In the genomic region with DNA sequence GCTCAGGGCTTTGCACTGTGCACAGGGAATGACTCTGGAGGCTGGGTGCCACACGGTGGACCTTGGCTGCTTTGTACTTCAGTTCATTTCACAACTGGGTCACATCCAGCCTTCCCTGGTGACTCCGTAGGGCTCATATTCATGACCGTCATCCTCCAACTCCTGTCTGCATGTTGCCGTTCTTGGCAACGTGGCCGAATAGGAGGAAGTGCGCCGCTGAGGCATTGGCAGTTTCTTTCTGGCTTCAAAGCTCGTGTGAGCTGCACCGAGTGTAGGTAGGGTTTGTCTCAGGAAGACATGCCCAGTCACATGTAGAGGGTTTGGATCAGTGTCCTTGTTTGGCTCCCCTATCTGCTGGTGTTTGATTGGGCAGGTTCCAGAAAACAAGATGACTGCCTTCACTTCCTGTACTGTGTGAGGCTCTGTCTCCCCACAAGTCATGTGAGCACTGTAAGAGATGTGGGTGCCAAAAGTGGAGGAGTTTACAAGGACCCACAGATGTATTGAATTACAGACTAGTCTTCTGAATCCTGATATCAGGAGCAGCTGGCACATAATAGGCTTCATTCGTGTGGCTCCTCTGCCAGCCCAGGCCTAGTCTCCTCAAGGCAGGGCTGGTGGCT, we compare ENCODE assay signal across 9 mouse cellular contexts.
DNase-seq lines count a peak whose midpoint lies in the region; ATAC-seq and TF ChIP-seq lines count a peak whose summit lies in the region.
"Had no signal": no experiment of that assay in that cellular context is flagged by ENCODE, and none has a peak within 500 bp of the region (broad histone marks: within the 10 kb centered on the region; RNA-seq: fewer than 3 reads in every experiment).

No protein-coding gene starts in this region.

- peaks cover 32% of the 10 kb centered on the region for H3K4me1 ChIP-seq in kidney, adult 2 months (ENCODE audit: control insufficient read depth, insufficient read depth, low read length)
- peaks cover 17% of the 10 kb centered on the region for H3K4me1 ChIP-seq in kidney, embryonic 14.5 days (ENCODE audit: control insufficient read depth, insufficient read depth, low read length)

- TF ChIP-seq POLR2A in kidney, adult 2 months (IDR thresholded peaks at IDR 0.05; ENCODE audit: low read depth, low read length), result no peak

- no peak for ATAC-seq in kidney, embryonic 14.5 days (ENCODE audit: low FRiP score, low TSS enrichment)

- no peak; the same call in 1 of the 2 replicates for TF ChIP-seq CTCF in kidney, adult 2 months (conservative IDR thresholded peaks at IDR 0.05; ENCODE audit: insufficient read depth, insufficient read length, low read depth, low read length)

- no peaks in the 10 kb centered on the region for H3K27me3 ChIP-seq in kidney, adult 2 months (replicated peaks; ENCODE audit: control insufficient read depth, insufficient read depth, low read length)
- H3K27me3 ChIP-seq in kidney, embryonic 14.5 days (ENCODE audit: control insufficient read depth, insufficient read depth, low read length), result no peaks in the 10 kb centered on the region

- 0 out of 2 replicates have a peak overlapping the region, but pooled peaks have one; percentile 14 for H3K27ac ChIP-seq in kidney, adult 2 months (ENCODE audit: insufficient read depth, low read depth, low read length)
- no peak overlapping the region for H3K27ac ChIP-seq in kidney, embryonic 14.5 days (ENCODE audit: low read depth, low read length)
- H3K27ac ChIP-seq: kidney, postnatal 0 days had no signal

- no peak overlapping the region for H3K4me2 ChIP-seq in kidney, embryonic 14.5 days (replicated peaks; ENCODE audit: low read depth, low read length)

- no peak overlapping the region for H3K9ac ChIP-seq in kidney, embryonic 14.5 days (ENCODE audit: low read depth, low read length)

- 37% methylated on average over 11 of the region's 11 CpGs for WGBS in kidney, adult 2 months
- WGBS in kidney, embryonic 14.5 days, result 88% methylated on average over 11 of the region's 11 CpGs

- no peak overlapping the region for H3K4me3 ChIP-seq in kidney, adult 2 months (ENCODE audit: insufficient read depth, low read depth, low read length)
- no peak overlapping the region for H3K4me3 ChIP-seq in kidney, embryonic 14.5 days (ENCODE audit: low read length)

- intact Hi-C loops in gastrocnemius, postnatal 14 days (cut with DNase I; ENCODE audit: low total_unique reads), result no loop called here

- DNase-seq in kidney, adult 2 months, result peak; percentile 75
- DNase-seq in NIH3T3 (ENCODE audit: low read depth), result peak; percentile 82
- peak; percentile 35 for DNase-seq in gastrocnemius, postnatal 14 days
- DNase-seq in kidney, postnatal 36 days, result peak; percentile 59 to 64
- DNase-seq in right cerebral cortex, postnatal 25 days, result peak; percentile 71
- DNase-seq in ovary, postnatal 36 days (ENCODE audit: low spot score), result no peak
- DNase-seq in spleen, postnatal 4 days (ENCODE audit: low spot score in 2 of 2), result no peak

- H3K9me3 ChIP-seq in kidney, embryonic 14.5 days (ENCODE audit: control insufficient read depth, low read length), result no peaks in the 10 kb centered on the region

- H3K36me3 ChIP-seq in kidney, adult 2 months (ENCODE audit: control insufficient read depth, insufficient read depth, low read length), result no peaks in the 10 kb centered on the region
- no peaks in the 10 kb centered on the region for H3K36me3 ChIP-seq in kidney, embryonic 14.5 days (ENCODE audit: control insufficient read depth, insufficient read depth, low read length)

Comparison
In these comparisons a context has a peak if more than half of its experiments do, and no peak if none do; other contexts are left out.
1. DNase-seq: peak in kidney, adult 2 months (single experiment), NIH3T3 (single experiment), gastrocnemius, postnatal 14 days (single experiment), kidney, postnatal 36 days (2 of 2) and right cerebral cortex, postnatal 25 days (single experiment); none in ovary, postnatal 36 days (single experiment) and spleen, postnatal 4 days (0 of 2).